Comparison of ENCODE assay signal across 18 mouse cellular contexts in the genomic region with DNA sequence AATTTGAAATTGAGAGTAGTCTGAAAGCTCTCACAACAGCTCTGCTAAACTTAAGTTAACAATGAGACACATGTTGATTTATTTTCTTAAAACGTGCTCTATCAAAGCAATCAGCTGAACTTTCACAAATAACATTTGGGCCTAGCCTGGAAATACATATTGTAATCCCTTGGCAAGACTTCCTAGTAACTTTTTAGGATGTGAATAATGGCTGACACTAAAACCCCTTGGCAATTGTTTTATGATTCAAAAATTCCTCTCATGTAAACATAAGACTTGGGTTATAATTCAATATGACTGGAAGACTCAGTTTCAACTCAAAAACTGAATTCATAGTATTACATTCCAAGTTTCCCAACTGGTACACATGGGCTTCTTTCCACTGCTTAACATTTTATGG.
"Had no signal": no experiment of that assay in that cellular context is flagged by ENCODE, and none has a peak within 500 bp of the region (broad histone marks: within the 10 kb centered on the region; RNA-seq: fewer than 3 reads in every experiment).

No protein-coding gene starts in this region.

- H3K4me3 ChIP-seq: liver, embryonic 13.5 days; liver, embryonic 15.5 days; lung, embryonic 15.5 days; megakaryocyte, embryonic 14.5 days; midbrain, embryonic 13.5 days; midbrain, embryonic 15.5 days; neural tube, embryonic 12.5 days; stomach, embryonic 15.5 days had no signal

- H3K9ac ChIP-seq: liver, embryonic 13.5 days; liver, embryonic 15.5 days; liver, postnatal 0 days; lung, embryonic 15.5 days; midbrain, embryonic 13.5 days; midbrain, embryonic 15.5 days; neural tube, embryonic 12.5 days; stomach, embryonic 15.5 days had no signal

- H3K27ac ChIP-seq: liver, embryonic 13.5 days; liver, embryonic 15.5 days; lung, embryonic 15.5 days; macrophage; midbrain, embryonic 13.5 days; midbrain, embryonic 15.5 days; neural tube, embryonic 12.5 days; stomach, embryonic 15.5 days had no signal

- H3K27me3 ChIP-seq: liver, embryonic 13.5 days; liver, embryonic 15.5 days; lung, embryonic 15.5 days; megakaryocyte, embryonic 14.5 days; midbrain, embryonic 13.5 days; midbrain, embryonic 15.5 days; neural tube, embryonic 12.5 days; stomach, embryonic 15.5 days had no signal

- ATAC-seq: liver, postnatal 0 days; lung, postnatal 0 days; midbrain, embryonic 13.5 days; midbrain, embryonic 15.5 days had no signal

- H3K36me3 ChIP-seq: liver, embryonic 13.5 days; liver, embryonic 15.5 days; lung, embryonic 15.5 days; midbrain, embryonic 13.5 days; midbrain, embryonic 15.5 days; neural tube, embryonic 12.5 days; stomach, embryonic 15.5 days had no signal

- DNase-seq: liver, embryonic 13.5 days; liver, postnatal 0 days; lung, postnatal 14 days; lung, postnatal 36 days; right cerebral cortex, postnatal 14 days; thymus, adult 18-20 months; thymus, postnatal 25 days; thymus, postnatal 4 days had no signal

- H3K9me3 ChIP-seq: liver, embryonic 13.5 days; liver, embryonic 15.5 days; lung, embryonic 15.5 days; megakaryocyte, embryonic 14.5 days; midbrain, embryonic 13.5 days; midbrain, embryonic 15.5 days; neural tube, embryonic 12.5 days; stomach, embryonic 15.5 days had no signal

- H3K4me1 ChIP-seq: liver, embryonic 13.5 days; liver, embryonic 15.5 days; lung, embryonic 15.5 days; midbrain, embryonic 15.5 days; neural tube, embryonic 12.5 days; stomach, embryonic 15.5 days had no signal

- H3K4me2 ChIP-seq: liver, embryonic 13.5 days; liver, embryonic 15.5 days; lung, embryonic 15.5 days; midbrain, embryonic 11.5 days; midbrain, embryonic 13.5 days; midbrain, embryonic 15.5 days; neural tube, embryonic 12.5 days; stomach, embryonic 15.5 days had no signal
